Mouse (Mus musculus) limb, embryonic 14.5 days (tissue): ENCODE data around the gene Oser1. TPM values are rescaled to one million over a fixed set of nuclear protein-coding genes. Genes with fewer than 3 reads are reported as not detected.

ENCODE experiments used
- ATAC-seq: fragments of 200-750 bp; cut with Nextera tagmentation; 2 replicates; pipeline ENCODE4 v1.8.0; 2017; ENCODE audit warnings: low read depth, moderate number of reproducible peaks, moderate TSS enrichment; ENCODE audit not compliant: low FRiP score
- DNase-seq: peaks from one replicate; pipeline ENCODE4 v3.0.0-alpha.2; 2015; ENCODE audit warnings: low spot score
- H3K27ac ChIP-seq: fragments of 300-500 bp; sonication (generic); replicated peaks from 2 replicates; pipeline ENCODE4 v1.5.1; 2014; ENCODE audit warnings: low read depth, mild to moderate bottlenecking, low read length, moderate library complexity, mixed read lengths
- H3K27me3 ChIP-seq: fragments of 300-500 bp; sonication (generic); 2 replicates; pipeline ENCODE4 v1.6.1; 2014; ENCODE audit warnings: low read length, mixed read lengths; ENCODE audit not compliant: control insufficient read depth, insufficient read depth
- H3K36me3 ChIP-seq: fragments of 300-500 bp; sonication (generic); 2 replicates; pipeline ENCODE4 v1.6.1; 2014; ENCODE audit warnings: mild to moderate bottlenecking, low read length, moderate library complexity, mixed read lengths; ENCODE audit not compliant: control insufficient read depth, insufficient read depth
- H3K4me1 ChIP-seq: fragments of 300-500 bp; sonication (generic); 2 replicates; pipeline ENCODE4 v1.6.1; 2014; ENCODE audit warnings: antibody characterized with exemption, low read length, mixed read lengths; ENCODE audit not compliant: control insufficient read depth, insufficient read depth
- H3K4me2 ChIP-seq: fragments of 300-500 bp; sonication (generic); replicated peaks from 2 replicates; pipeline ENCODE4 v1.6.1; 2014; ENCODE audit warnings: low read depth, mild to moderate bottlenecking, low read length, moderate library complexity; ENCODE audit not compliant: severe bottlenecking
- H3K4me3 ChIP-seq: fragments of 300-500 bp; sonication (generic); replicated peaks from 2 replicates; pipeline ENCODE4 v1.5.1; 2014; ENCODE audit warnings: low read length
- H3K9ac ChIP-seq: fragments of 300-500 bp; sonication (generic); 2 replicates; pipeline ENCODE4 v1.6.1; 2014; ENCODE audit warnings: mild to moderate bottlenecking, low read depth, low read length, moderate library complexity; ENCODE audit not compliant: severe bottlenecking
- H3K9me3 ChIP-seq: fragments of 300-500 bp; sonication (generic); 2 replicates; pipeline ENCODE4 v1.6.1; 2016; ENCODE audit warnings: low read length; ENCODE audit not compliant: control insufficient read depth
- POLR2A ChIP-seq: fragments of 200-500 bp; IDR thresholded peaks from 2 replicates; pipeline ENCODE4 v1.8.0; 2012; ENCODE audit warnings: inconsistent platforms, mild to moderate bottlenecking, moderate library complexity, borderline replicate concordance; ENCODE audit not compliant: insufficient read depth, insufficient read length; ENCODE audit errors: extremely low read depth
- WGBS: fragments of 180-500 bp; shearing (Covaris S2); extraction: QIAGEN DNeasy Blood & Tissue Kit; methylation state at CpG from one replicate; pipeline ENCODE4 v1.1.7; 2014; 5-methylcytosine and 5-hydroxymethylcytosine counted together
- polyA plus RNA-seq, 2 experiments: library from polyadenylated mRNA; depleted of rRNA in 1 of 2; stranded (reverse) in 1 of 2; unstranded in 1 of 2; fragments of >200 nt; fragmentation: Nextera tagmentation in 1 of 2; extraction: Ambion mirVana in 1 of 2; gene quantifications; 2 replicates each; pipeline versions ENCODE4 v1.2.1 to v1.2.3; 2012 to 2014

The Oser1 gene
- polyA plus RNA-seq, 2 experiments = 33.8 to 85.8 TPM

GRCm38 (mm10) chr2:163468866-163469265 is 44.4 kb upstream of the Oser1 start:
- no peak for DNase-seq
- H3K4me3 ChIP-seq = no peak overlapping the region
- H3K27me3 ChIP-seq = no peaks in the 10 kb centered on the region
- H3K9me3 ChIP-seq = no peaks in the 10 kb centered on the region
- peaks cover 9% of the 10 kb centered on the region for H3K4me1 ChIP-seq
- no peak overlapping the region for H3K27ac ChIP-seq
- no peak overlapping the region for H3K9ac ChIP-seq
- ATAC-seq = no peak
- no peak for TF ChIP-seq POLR2A
- 93% methylated on average over 6 of the region's 6 CpGs for WGBS
- H3K4me2 ChIP-seq = no peak overlapping the region
- H3K36me3 ChIP-seq = peaks cover 24% of the 10 kb centered on the region

GRCm38 (mm10) chr2:163467585-163467984 is 43.1 kb upstream of the Oser1 start:
- H3K9me3 ChIP-seq = no peaks in the 10 kb centered on the region
- no peak overlapping the region for H3K27ac ChIP-seq
- ATAC-seq = no peak
- H3K27me3 ChIP-seq = no peaks in the 10 kb centered on the region
- peaks cover 24% of the 10 kb centered on the region for H3K36me3 ChIP-seq
- no peak overlapping the region for H3K9ac ChIP-seq
- H3K4me1 ChIP-seq = peaks cover 9% of the 10 kb centered on the region
- no peak for TF ChIP-seq POLR2A
- H3K4me3 ChIP-seq = no peak overlapping the region
- WGBS = 87% methylated on average over 6 of the region's 6 CpGs
- H3K4me2 ChIP-seq = no peak overlapping the region
- no peak for DNase-seq

- Histone ChIP-seq H3K27me3 (no peaks in the 10 kb centered on the region), H3K9me3 (no peaks in the 10 kb centered on the region), H3K4me2 (no peak overlapping the region), H3K36me3 (peaks cover 24% of the 10 kb centered on the region), H3K9ac (no peak overlapping the region), H3K4me3 (no peak overlapping the region), H3K4me1 (peaks cover 8% of the 10 kb centered on the region), H3K27ac (no peak overlapping the region)
- TF ChIP-seq POLR2A = no peak
- DNase-seq = no peak
- 69% methylated on average over 8 of the region's 8 CpGs for WGBS
- no peak for ATAC-seq
Observed at GRCm38 (mm10) chr2:163466771-163467170, 42.3 kb upstream of the Oser1 start.

GRCm38 (mm10) chr2:163464562-163464961 is 40.1 kb upstream of the Oser1 start:
- 64% methylated on average over 6 of the region's 6 CpGs for WGBS
- Histone ChIP-seq H3K36me3 (peaks cover 20% of the 10 kb centered on the region), H3K4me2 (no peak overlapping the region), H3K4me1 (no peaks in the 10 kb centered on the region), H3K9ac (no peak overlapping the region), H3K27me3 (no peaks in the 10 kb centered on the region), H3K27ac (no peak overlapping the region), H3K4me3 (no peak overlapping the region), H3K9me3 (no peaks in the 10 kb centered on the region)
- TF ChIP-seq POLR2A = no peak
- peak; percentile 51 for ATAC-seq
- no peak for DNase-seq

- ATAC-seq = no peak
- TF ChIP-seq POLR2A = no peak
- no peak overlapping the region for H3K27ac ChIP-seq
Observed at GRCm38 (mm10) chr2:163463998-163464397, 39.5 kb upstream of the Oser1 start.

GRCm38 (mm10) chr2:163463251-163463769 is 38.8 kb upstream of the Oser1 start:
- no peaks in the 10 kb centered on the region for H3K9me3 ChIP-seq

More at GRCm38 (mm10) chr2:163463998-163464397, 39.5 kb upstream of the Oser1 start:
- 72% methylated on average over 4 of the region's 4 CpGs for WGBS
- Histone ChIP-seq H3K36me3 (peaks cover 15% of the 10 kb centered on the region), H3K4me1 (no peaks in the 10 kb centered on the region), H3K9me3 (no peaks in the 10 kb centered on the region), H3K4me3 (no peak overlapping the region), H3K4me2 (no peak overlapping the region), H3K9ac (no peak overlapping the region), H3K27me3 (no peaks in the 10 kb centered on the region)
- DNase-seq = no peak

More at GRCm38 (mm10) chr2:163463251-163463769, 38.8 kb upstream of the Oser1 start:
- Histone ChIP-seq H3K27ac (no peak overlapping the region), H3K4me3 (no peak overlapping the region), H3K36me3 (peaks cover 10% of the 10 kb centered on the region), H3K4me2 (no peak overlapping the region), H3K27me3 (no peaks in the 10 kb centered on the region), H3K9ac (no peak overlapping the region), H3K4me1 (no peaks in the 10 kb centered on the region)
- 56% methylated on average over 10 of the region's 10 CpGs for WGBS
- ATAC-seq (no peak), DNase-seq (no peak)
- TF ChIP-seq POLR2A = no peak
